Mouse (Mus musculus) cerebellum, postnatal 36 days (tissue): ENCODE data around the gene Aaed1.
A peak's percentile ranks its signal among the peaks of the same experiment; 100 is the strongest.
"Not testable (repeated sequence)": the region's sequence is repeated elsewhere in the genome, so short reads cannot be mapped to it uniquely, and the experiment has no call there.

Experiments
- DNase-seq, 2 experiments: peaks; one replicate each; pipeline ENCODE4 v3.0.0; 2021 to 2022; ENCODE audit warnings: mixed read lengths in 2 of 2

Aaed1 gene

DNA sequence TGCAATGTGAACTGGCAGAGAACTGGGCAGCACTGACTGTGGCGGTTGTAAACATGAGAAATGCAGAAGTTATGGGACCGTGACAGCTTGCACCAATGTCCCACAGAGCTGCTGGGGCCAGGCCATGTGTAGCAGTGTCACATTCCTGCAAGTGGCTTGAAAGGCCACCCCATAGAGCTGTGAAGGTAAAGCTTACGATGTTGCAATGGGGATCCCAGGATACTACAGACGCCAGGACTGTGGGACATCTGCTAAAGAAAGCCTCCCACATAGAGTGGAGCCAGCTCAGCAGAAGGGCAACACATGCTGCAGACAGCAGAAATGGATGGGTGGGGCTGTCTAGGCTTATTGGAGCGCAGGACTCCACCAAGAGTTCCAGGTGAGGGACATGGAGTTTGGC is 5.0 kb downstream of the Aaed1 start:
- DNase-seq = peak; percentile 55 to 65

DNA sequence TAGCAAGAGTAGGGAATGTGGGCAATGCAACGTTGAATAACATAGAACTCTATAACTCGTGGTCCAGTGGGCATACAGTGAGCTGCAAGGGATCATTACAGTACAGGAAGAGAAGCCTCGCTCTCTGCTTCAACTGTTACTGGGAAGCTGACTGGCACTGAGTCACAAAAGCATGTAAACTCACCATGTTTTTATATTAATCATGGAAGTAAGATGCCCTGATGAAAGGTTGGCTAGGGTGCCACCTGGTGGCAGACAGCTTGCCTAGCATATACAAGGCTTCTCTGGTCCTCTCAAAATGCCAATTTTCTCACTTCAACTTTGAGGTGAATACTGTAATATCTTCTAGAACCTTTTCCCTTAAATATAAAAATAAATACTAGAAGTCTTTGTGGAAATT is 6.4 kb downstream of the Aaed1 start:
- DNase-seq = peak; percentile 61 to 64

DNA sequence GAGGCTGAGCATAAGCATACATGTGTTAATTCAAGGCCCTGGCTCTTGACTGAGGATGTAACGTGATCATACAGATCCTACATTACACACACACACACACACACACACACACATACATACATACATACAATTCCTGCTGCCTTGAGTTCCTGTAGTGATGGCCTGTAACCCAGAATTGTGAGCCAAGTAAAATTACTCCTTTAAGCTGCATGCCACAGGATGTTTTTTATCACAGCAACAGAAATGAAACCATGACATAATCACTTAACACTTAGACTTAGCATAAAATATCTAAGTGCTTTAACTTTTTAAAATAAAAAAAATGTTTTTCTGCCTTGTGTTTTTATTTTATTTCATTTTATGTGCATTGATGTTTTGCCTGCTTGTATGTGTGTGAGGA is 13.4 kb downstream of the Aaed1 start:
- DNase-seq = no peak

DNA sequence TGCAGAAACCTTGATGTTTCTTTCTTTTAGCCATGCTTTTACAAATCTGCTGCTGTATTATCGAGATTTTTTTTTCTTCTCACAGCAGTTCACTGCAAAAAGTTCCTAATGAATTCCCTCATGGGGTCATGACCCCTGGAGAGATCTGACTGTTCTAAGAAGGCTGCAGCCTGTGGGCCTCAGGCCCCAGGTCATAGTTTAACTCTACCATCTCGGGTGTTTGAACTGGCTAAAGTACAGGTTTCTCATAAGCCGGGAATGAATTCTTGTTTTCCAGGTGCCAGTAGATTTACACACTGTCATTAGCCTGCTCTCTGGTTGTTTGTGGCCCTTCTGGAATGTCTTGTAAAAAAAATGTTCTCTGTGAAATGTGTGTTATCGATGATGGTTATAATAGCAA is 25.7 kb downstream of the Aaed1 start:
- DNase-seq = no peak

DNA sequence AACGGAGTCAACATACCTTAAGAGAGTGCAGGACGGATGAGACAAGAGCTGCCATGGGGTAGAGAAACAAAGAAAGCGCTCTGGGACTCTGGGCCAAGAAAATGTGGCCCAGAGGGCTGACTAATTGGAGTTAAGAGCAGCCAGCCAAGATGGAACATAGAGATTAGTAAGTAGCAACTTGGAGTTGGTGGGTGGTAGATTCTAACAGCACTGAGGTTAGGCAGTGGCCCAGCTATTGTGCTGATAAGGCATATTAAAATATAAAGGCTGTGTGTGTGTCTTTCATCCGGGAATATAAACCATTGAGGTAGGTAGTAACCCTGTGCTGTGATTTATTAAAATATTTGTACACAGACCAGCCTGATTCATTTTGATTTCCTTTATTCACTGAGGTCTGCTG is 26.2 kb downstream of the Aaed1 start:
- no peak for DNase-seq

GRCm38 (mm10) chr13:64284676-64285075 is 27.8 kb downstream of the Aaed1 start:
- no peak for DNase-seq

GRCm38 (mm10) chr13:64280940-64281339 is 31.6 kb downstream of the Aaed1 start:
- no peak for DNase-seq

DNA sequence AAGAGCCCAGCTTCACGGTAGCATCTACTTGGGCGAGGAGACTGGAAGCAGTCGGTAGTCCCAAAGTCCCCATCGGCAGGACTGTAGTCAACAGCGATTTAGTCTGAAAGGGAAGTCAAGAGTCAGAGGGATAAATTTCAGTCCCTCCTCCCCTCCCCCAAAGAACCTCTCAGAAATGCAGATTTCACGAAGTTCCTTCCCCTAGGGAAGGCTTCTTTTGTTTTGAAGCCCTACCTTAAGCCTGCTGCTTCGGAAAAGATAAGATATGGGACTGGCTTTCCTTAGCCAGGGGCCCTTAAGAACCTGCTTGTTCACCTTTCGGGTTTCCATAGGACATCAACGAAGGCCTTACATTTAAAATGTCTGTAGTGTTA is 36.8 kb downstream of the Aaed1 start:
- no peak for DNase-seq

GRCm38 (mm10) chr13:64274879-64275753 is 37.4 kb downstream of the Aaed1 start, which contains the start of gene Cdc14b:
Gene Cdc14b, minus strand, starts transcription at chr13:64275290.
- DNase-seq = peak; percentile 61 to 65

- DNase-seq = peak; percentile 25 to 26
Measured at GRCm38 (mm10) chr13:64273891-64274844, 38.3 kb downstream of the Aaed1 start.

DNA sequence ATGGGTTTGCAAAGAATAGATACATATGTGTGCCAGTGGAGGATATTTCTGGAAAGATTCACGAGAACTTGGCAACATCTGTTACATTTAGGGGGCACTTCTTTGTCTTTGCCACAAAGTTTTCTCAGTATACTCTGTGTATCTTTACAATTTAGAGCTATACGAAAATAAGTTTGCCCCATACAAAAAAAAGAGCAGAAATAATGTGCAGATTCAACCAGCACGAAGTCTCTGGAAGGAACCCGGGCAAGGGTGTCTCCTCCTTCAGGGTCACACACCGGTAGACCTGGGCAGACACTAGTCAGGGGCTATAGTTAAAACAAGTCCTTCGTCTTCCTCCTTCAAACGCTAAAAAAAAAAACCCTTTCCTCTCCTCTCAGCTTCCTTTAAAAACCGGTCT is 39.2 kb downstream of the Aaed1 start:
- no peak for DNase-seq

GRCm38 (mm10) chr13:64268384-64268783 is 44.1 kb downstream of the Aaed1 start:
- no peak for DNase-seq

DNA sequence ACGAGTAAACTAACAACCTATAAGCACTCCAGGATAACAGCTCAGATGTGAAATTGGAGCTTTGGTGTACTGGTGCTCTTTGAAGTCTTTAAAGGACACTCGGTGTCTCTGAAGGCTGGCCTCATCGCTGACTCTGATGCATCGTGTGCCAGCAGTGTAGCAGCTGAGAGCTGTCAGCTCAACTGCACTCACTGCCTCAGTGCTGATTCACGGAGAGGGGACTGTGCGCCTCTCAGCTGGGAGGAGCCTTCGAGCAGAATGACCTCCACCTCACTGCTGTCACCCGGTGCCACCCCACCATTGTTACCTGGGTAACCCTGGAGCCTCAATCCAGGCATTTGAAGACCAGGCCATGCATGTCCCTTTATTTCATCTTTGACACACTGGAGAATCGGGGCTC is 45.4 kb downstream of the Aaed1 start:
- DNase-seq = no peak

DNA sequence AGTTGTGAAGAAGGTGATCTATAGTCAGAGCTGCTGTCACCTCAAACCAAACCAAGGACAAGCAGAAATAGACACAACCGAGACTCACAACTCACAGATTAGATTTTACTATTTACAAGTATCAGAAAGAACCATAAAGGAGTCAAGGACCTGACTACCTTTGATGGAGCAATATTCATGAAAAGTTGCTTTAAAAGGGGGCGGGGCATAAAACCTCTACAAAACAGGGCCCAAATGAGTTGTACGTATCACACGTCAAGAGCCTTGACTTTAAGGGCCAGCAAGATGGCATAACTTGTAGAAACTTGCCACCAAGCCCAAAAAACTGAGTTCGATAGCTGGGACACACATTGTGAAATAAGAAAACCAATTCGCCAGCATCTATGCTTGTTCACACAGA is 47.9 kb downstream of the Aaed1 start:
- no peak for DNase-seq

GRCm38 (mm10) chr13:64259903-64260302 is 52.6 kb downstream of the Aaed1 start:
- DNase-seq = no peak

DNA sequence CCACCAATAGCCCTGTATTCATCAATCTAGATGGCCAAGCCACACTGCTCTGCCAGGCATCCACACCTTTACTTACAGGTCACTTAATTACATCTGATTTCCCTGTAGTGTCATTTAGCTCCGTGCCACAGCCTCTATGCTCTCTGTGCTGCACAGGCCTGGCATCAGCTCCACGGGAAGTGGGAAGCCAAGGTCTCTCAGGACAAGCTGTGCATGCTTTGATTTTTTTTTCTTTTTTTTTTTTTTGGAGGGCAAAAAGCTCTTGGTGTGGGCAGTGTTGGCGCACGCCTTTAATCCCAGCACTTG is 54.0 kb downstream of the Aaed1 start:
- peak in 1 of 2 experiments; percentile 69 for DNase-seq

- DNase-seq = peak; percentile 35 to 65
Measured at GRCm38 (mm10) chr13:64257814-64258515, 54.5 kb downstream of the Aaed1 start.

DNA sequence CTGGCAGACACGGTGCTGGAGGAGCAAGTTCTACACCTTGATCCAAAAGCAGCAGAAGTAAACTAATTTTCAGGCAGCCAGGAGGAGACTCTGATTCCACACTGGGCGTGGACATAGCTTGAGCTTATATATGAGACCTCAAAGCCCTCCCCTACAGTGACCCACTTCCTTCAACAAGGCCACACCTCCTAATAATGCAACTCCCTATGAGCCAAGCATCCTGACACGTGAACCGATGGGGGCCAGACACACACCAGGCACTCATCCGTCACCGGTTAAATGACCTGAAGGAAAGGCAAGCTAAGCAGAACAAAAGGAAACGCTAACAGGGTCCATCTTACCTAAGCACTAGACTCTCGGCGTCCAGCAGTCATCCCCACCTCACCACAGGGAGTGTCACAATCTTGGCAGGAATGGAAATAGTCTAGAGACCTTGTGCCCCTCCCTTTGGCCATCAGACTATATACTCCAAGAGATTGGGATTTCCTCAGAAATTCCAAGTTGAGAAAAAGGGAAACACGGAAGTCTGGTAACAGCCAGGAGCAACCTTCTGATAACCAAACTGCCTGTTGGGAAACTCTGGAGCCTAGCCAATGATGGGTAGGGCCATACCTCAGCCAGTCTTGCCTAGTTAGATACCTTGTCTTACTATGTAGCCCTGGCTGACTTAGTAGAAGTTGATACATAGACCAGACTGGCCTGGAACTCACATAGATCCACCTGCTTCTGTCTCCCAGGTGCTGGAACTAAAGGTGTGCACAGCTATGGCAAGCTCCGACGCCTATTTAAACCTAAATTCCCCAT is 55.3 kb downstream of the Aaed1 start:
- DNase-seq = peak in 1 of 2 experiments; percentile 25

DNA sequence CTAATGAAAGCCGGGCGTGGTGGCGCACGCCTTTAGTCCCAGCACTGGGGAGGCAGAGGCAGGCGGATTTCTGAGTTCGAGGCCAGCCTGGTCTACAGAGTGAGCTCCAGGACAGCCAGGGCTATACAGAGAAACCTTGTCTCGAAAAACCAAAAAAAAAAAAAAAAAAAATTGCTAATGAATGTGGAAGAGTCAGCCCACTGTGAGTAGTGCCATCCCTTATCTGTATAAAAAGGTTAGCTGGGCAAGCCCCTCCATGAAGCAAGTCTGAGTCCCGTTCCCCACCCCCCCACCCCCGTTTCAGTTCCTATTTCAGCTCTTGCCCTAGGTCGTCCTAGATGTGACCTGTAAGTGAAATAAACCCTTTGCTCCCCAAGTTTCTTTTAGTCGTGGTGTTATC is 58.3 kb downstream of the Aaed1 start:
- DNase-seq = not testable (repeated sequence)

DNA sequence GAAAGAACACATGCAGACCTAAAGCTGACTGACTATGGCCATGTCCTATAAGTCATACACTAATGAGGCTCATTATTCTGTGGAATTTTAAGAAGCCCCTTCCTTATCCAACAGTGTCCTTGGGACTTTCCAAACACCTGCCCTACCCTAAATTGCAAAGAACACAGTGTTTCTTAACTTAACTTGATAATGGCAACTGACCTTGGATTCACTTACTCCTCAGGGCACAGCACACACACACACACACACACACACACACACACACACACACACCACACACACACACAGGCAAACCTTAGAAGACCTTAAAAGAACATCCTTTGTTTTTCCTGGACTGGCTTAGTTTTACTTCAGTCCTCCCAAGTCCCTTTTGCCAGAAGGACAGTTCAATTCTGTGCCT is 58.8 kb downstream of the Aaed1 start:
- no peak for DNase-seq

DNA sequence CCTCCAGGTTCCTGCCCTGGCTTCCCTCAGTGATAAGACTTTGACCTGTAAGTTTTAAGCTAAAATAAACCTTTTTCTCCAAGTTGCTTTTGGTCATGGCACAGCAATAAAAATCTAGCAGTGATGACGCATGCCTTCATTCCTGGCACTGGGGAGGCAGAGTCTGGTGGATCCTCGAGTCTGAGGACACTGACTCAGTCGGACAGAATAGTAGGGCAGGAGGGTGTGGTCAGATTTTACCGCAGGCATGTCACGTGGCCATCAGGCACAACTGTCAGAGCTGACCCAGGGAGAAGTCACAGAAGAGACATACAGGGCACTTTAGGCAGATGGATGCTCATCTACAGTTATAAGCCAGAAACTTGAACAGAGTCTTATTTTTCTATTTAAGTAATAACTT is 60.4 kb downstream of the Aaed1 start:
- DNase-seq = no peak

DNA sequence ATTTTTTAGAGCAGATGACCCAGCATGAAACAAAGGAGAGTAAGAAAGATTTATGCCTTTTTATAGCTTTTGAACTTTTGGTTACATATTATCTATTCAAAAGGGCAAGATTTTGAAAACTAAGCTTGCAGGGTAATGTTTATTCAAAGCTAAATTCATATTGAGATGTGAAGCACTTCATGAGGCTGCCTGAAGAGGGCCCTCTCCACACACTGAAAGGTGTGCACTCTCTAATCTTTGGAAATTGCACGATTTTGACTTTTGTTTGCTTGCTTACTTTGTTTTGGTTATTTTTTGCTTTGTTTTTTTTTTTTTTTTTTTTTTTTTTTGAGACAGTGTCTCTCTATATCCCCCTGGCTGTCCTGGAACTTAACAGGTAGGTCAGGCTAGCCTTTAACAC is 62.1 kb downstream of the Aaed1 start:
- peak; percentile 41 to 52 for DNase-seq
